Mouse (Mus musculus) layer of hippocampus, adult 18-20 months (tissue): ENCODE results near the gene Mdm2. TPM values are rescaled to one million over a fixed set of nuclear protein-coding genes. Genes with fewer than 3 reads are reported as not detected.

Experiments
- DNase-seq, 2 experiments: peaks; one replicate each; pipeline ENCODE4 v3.0.0; 2022; ENCODE audit warnings: low spot score in 2 of 2
- total RNA-seq, 2 experiments: library from RNA; stranded (reverse); gene quantifications; 2 replicates each; pipeline ENCODE4 v1.2.3; 2021

The Mdm2 gene
- total RNA-seq, 2 experiments from 2014 or later: 54.3 to 61.9 TPM

GRCm38 (mm10) chr10:117646482-117647157 is 63.9 kb downstream of the Mdm2 start:
- DNase-seq: no peak

- DNase-seq: no peak
These were observed 65.0 kb downstream of the Mdm2 start for GRCm38 (mm10) chr10:117645487-117645964.

GRCm38 (mm10) chr10:117644828-117645227 is 65.7 kb downstream of the Mdm2 start:
- DNase-seq: no peak

- DNase-seq: no peak
These were observed 66.2 kb downstream of the Mdm2 start for GRCm38 (mm10) chr10:117644429-117644748.

GRCm38 (mm10) chr10:117643711-117644428 is 66.7 kb downstream of the Mdm2 start:
- no peak for DNase-seq

- DNase-seq: no peak
These were observed 67.3 kb downstream of the Mdm2 start for GRCm38 (mm10) chr10:117643302-117643701.

GRCm38 (mm10) chr10:117642491-117643262 is 67.9 kb downstream of the Mdm2 start:
- no peak for DNase-seq

- DNase-seq: no peak
These were observed 68.4 kb downstream of the Mdm2 start for GRCm38 (mm10) chr10:117642201-117642450.

- no peak for DNase-seq
These were observed 69.0 kb downstream of the Mdm2 start for GRCm38 (mm10) chr10:117641400-117642200.

GRCm38 (mm10) chr10:117640595-117641078 is 69.9 kb downstream of the Mdm2 start:
- no peak for DNase-seq

- DNase-seq: no peak
These were observed 70.5 kb downstream of the Mdm2 start for GRCm38 (mm10) chr10:117639899-117640594.

GRCm38 (mm10) chr10:117639221-117639599 is 71.3 kb downstream of the Mdm2 start:
- no peak for DNase-seq

Other genes with a start within 250 kb of the Mdm2 start
- gene Cpm, start 81.3 kb downstream of the Mdm2 start, total RNA-seq: 10 to 100 TPM in 1 of 2 experiments, 1 to 10 TPM in 1; 8.6 to 10.7 TPM
- gene Slc35e3, start 35.6 kb upstream of the Mdm2 start, total RNA-seq: 10 to 100 TPM; 31.1 to 32.5 TPM
- 10 to 100 TPM; 13.8 to 14.1 TPM for gene Nup107, start 81.9 kb upstream of the Mdm2 start, total RNA-seq
- gene Rap1b, start 135.3 kb upstream of the Mdm2 start, total RNA-seq: 10 to 100 TPM; 55.5 to 59.5 TPM